Mouse (Mus musculus): ENCODE measurements around the gene Trak2.

DNA sequence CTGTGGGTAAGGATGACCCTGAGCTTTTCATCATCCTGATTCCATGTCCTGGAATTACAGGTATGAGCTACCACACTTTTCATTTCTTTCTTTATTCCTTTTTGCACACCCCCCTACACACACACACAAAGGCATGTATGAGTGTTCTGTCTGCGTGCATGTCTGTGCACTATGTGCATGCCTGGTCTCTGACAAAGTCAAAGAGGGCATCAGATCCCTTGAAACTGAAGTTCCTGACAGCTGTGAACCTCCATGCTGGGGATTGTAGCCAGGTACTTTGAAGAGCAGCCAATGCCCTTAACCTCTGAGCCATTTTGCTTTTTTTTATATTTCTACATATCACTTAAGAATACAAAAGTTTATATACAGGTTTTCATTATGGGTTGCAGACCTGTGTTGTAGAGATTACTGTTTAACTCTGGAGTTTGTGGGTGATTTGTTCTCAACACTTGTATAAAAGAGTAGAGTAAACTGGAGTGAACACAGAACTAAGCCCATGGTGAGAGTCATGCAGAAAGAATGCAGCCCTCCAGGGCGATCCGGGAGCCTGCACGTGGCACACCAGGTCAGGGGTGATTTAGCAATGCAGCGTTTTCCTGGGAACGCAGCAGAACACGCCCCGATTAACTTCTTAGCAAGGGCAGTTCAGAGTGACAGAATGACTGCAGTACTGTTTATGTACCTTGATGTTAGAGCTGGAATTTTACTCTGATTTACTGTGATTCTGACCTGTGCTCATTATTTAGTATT lies 22.2 kb downstream of the Trak2 start:
- TF ChIP-seq CTCF (IDR thresholded peaks at IDR 0.05; ENCODE audit: low read depth, low read length), result no peak
- no peak for TF ChIP-seq POLR2A (IDR thresholded peaks at IDR 0.05; ENCODE audit: borderline replicate concordance, low read depth, low read length)

Data from bone marrow macrophage, adult 2 months (primary cell).